Mouse (Mus musculus) erythroblast, embryonic 14.5 days (primary cell): Measurements from ENCODE around the gene Tecr.

ENCODE experiments used
- GATA1 ChIP-seq: IDR thresholded peaks from 2 replicates; pipeline ENCODE4 v1.6.1; 2012; ENCODE audit warnings: low read length, inconsistent platforms, mixed read lengths
- TAL1 ChIP-seq: IDR thresholded peaks from 3 replicates; pipeline ENCODE4 v1.6.1; 2012; ENCODE audit warnings: low read length, inconsistent platforms, mixed read lengths

DNA sequence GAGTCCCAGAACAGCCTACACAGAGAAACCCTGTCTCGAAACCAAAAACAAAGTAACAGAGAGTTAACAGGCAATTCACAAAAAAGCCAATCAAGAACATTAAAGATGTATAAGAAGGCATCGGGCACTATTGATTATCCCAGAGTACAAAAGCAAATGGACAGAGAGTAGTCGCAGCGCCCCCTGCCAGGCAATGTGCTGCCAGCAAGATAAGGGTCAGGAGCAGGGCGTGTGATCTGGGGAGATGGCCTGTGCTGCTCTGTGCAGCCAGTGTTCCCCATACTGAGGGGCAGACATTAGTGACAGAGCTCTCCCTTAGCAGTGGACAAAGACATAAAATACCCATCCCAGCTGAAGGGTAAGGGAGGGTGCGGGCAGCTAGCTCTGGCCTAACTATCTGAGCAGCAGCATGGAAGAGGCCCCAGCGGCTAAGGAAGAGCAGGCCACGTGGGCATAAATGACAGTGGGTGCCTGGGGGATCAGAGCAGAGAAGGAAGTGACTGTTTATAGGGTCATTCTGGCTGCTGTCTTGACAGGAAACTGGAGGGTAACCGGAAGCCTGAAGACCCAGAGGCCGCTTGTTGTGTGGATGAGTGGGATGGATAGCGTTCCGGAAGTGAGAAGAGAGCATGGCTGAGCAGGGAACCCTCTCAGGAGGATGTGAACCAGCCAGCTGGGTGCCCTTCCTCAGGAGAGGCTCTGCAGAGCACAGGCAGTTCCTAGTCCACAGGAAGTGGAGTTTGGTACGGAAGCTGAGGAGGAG lies 48.9 kb upstream of the Tecr start:
- TF ChIP-seq TAL1 (no peak), GATA1 (no peak)
